Comparison of ENCODE assay signal across 9 mouse cellular contexts in the genomic region with DNA sequence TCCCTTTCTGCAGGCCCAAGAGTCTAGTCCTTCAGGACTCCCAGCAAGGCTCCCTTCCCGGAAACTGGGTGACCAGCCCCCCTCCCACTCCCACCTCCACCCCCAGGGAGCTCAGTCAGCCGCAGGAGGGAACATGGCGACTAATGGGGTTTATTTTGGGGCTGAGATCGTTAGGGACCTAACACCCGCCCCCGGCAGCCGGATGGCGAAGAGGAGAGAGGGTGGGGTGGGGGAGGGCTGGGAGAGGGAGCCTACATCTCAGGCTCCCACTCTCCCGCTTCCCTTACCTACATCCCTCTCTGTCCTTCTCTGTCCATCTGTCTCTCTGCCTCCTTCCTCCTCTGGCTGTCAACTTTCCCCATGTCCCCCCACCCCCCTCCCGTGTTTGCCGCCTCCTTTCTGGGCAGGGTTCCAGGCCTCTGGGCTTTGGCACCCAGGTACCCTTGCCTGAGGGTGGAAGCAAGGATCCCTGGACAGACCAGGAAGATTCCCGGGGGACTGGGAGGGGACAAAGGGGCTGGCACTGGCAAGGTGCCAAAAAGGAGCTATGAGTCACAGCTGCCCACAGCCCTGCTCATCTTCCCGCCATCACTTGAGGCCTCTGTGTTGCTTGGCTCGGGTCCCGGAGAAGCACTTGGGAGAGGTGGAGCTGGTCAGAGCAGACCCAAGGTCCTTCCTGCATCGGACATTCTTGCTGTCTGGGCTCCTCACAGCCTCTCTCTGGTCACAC. TPM values are rescaled to one million over a fixed set of nuclear protein-coding genes. Genes with fewer than 3 reads are reported as not detected.
DNase-seq lines count a peak whose midpoint lies in the region; ATAC-seq and TF ChIP-seq lines count a peak whose summit lies in the region.
"Had no signal": no experiment of that assay in that cellular context is flagged by ENCODE, and none has a peak within 500 bp of the region (broad histone marks: within the 10 kb centered on the region; RNA-seq: fewer than 3 reads in every experiment).

No protein-coding gene starts in this region.

- intact Hi-C loops in gastrocnemius, postnatal 36 days (cut with DNase I), result no loop called here
- intact Hi-C loops in heart, postnatal 10 days (cut with DNase I), result no loop called here

- WGBS in embryonic facial prominence, embryonic 15.5 days, result 37% methylated on average over 16 of the region's 16 CpGs
- 47% methylated on average over 15 of the region's 16 CpGs for WGBS in midbrain, postnatal 0 days

- no peak for TF ChIP-seq CTCF in layer of hippocampus, adult 2 months (conservative IDR thresholded peaks at IDR 0.05)
- TF ChIP-seq CTCF in midbrain, postnatal 0 days (IDR thresholded peaks at IDR 0.05), result no peak

- H3K27me3 ChIP-seq in embryonic facial prominence, embryonic 15.5 days, result peaks cover 88% of the 10 kb centered on the region
- H3K27me3 ChIP-seq in midbrain, postnatal 0 days (ENCODE audit: insufficient read depth, low read length), result no peaks in the 10 kb centered on the region

- H3K4me2 ChIP-seq in embryonic facial prominence, embryonic 15.5 days (replicated peaks), result no peak overlapping the region
- peak overlapping the region; percentile 95; the same call in 1 of the 2 replicates for H3K4me2 ChIP-seq in midbrain, postnatal 0 days (ENCODE audit: low read depth, low read length, poor library complexity, severe bottlenecking)

- peak overlapping the region; percentile 95 for H3K27ac ChIP-seq in layer of hippocampus, adult 2 months
- no peak overlapping the region for H3K27ac ChIP-seq in embryonic facial prominence, embryonic 15.5 days (replicated peaks)
- peak overlapping the region; percentile 95 for H3K27ac ChIP-seq in midbrain, postnatal 0 days (ENCODE audit: low read depth, low read length)
- H3K27ac ChIP-seq: liver, embryonic 14.5 days had no signal

- H3K9me3 ChIP-seq in embryonic facial prominence, embryonic 15.5 days (replicated peaks), result no peaks in the 10 kb centered on the region
- H3K9me3 ChIP-seq in midbrain, postnatal 0 days (ENCODE audit: low read length), result no peaks in the 10 kb centered on the region

- peak overlapping the region; percentile 89 for H3K4me3 ChIP-seq in layer of hippocampus, adult 2 months
- H3K4me3 ChIP-seq in embryonic facial prominence, embryonic 15.5 days (replicated peaks), result no peak overlapping the region
- no peak overlapping the region; the same call in 1 of the 2 replicates for H3K4me3 ChIP-seq in midbrain, postnatal 0 days (ENCODE audit: low read depth, low read length)

- no peak overlapping the region for H3K9ac ChIP-seq in embryonic facial prominence, embryonic 15.5 days
- H3K9ac ChIP-seq in midbrain, postnatal 0 days (replicated peaks; ENCODE audit: low read length, poor library complexity, severe bottlenecking), result peak overlapping the region; percentile 99; the same call in 1 of the 2 replicates
- H3K9ac ChIP-seq: liver, embryonic 14.5 days had no signal

- ATAC-seq in embryonic facial prominence, embryonic 15.5 days (ENCODE audit: insufficient number of reproducible peaks, low FRiP score, low TSS enrichment, low read depth), result 0 out of 2 replicates have a peak, but pooled peaks have one; percentile 12
- ATAC-seq in midbrain, postnatal 0 days (ENCODE audit: low FRiP score), result no peak

- peaks cover 14% of the 10 kb centered on the region for H3K4me1 ChIP-seq in embryonic facial prominence, embryonic 15.5 days
- peaks cover 36% of the 10 kb centered on the region for H3K4me1 ChIP-seq in midbrain, postnatal 0 days (ENCODE audit: insufficient read depth, low read length)

- H3K36me3 ChIP-seq in embryonic facial prominence, embryonic 15.5 days, result no peaks in the 10 kb centered on the region
- H3K36me3 ChIP-seq in midbrain, postnatal 0 days (ENCODE audit: insufficient read depth, low read length), result peaks cover 38% of the 10 kb centered on the region

- peak in 1 of 2 experiments; percentile 59 for DNase-seq in layer of hippocampus, adult 2 months (ENCODE audit: low spot score in 2 of 2)
- DNase-seq in layer of hippocampus, adult 11-12 months (ENCODE audit: low spot score), result no peak
- DNase-seq in adrenal gland, adult (ENCODE audit: inconsistent age in 2 of 2, low spot score in 1 of 2), result peak; percentile 57 to 76
- peak; percentile 74 for DNase-seq in midbrain, postnatal 0 days (ENCODE audit: low spot score)
- DNase-seq in gastrocnemius, postnatal 36 days, result no peak
- DNase-seq in heart, postnatal 10 days, result no peak
- DNase-seq in ovary, postnatal 14 days (ENCODE audit: low spot score), result no peak

RNA-seq across cellular contexts. Expression of gene Slc22a12, which starts 38.7 kb away (rescaled TPM):
- under 1 TPM; 0.20 to 0.37 TPM for total RNA-seq in layer of hippocampus, adult 2 months (2021)
- not detected in 2 replicates for polyA plus RNA-seq in embryonic facial prominence, embryonic 15.5 days (2015; fragmentation: Nextera tagmentation; extraction: Ambion mirVana)
- total RNA-seq in midbrain, postnatal 0 days (2014; rRNA removed), result 0.71 TPM in 1 of 2 replicates, not detected in the other
- polyA plus RNA-seq in midbrain, postnatal 0 days (2015; fragmentation: Nextera tagmentation; extraction: Ambion mirVana), result 0.45 and 0.57 TPM in 2 replicates
- total RNA-seq in gastrocnemius, postnatal 36 days (2021), result not detected
- total RNA-seq in heart, postnatal 10 days (2021), result not detected
- polyA plus RNA-seq: liver, embryonic 14.5 days had no signal

Comparison
In these comparisons a context has a peak if more than half of its experiments do, and no peak if none do; other contexts are left out.
1. DNase-seq: peak in adrenal gland, adult (2 of 2) and midbrain, postnatal 0 days (single experiment); none in layer of hippocampus, adult 11-12 months (single experiment), gastrocnemius, postnatal 36 days (0 of 2), heart, postnatal 10 days (0 of 2) and ovary, postnatal 14 days (single experiment).